Mouse (Mus musculus): ENCODE measurements at regions not wholly inside any gene's neighbourhood (a gene's known extent, or its start where the extent isn't known, plus 50 kb on each side); places are given as distances from the start of the nearest gene placed in this dataset.
A peak's percentile ranks its signal among the peaks of the same experiment; 100 is the strongest.

DNA sequence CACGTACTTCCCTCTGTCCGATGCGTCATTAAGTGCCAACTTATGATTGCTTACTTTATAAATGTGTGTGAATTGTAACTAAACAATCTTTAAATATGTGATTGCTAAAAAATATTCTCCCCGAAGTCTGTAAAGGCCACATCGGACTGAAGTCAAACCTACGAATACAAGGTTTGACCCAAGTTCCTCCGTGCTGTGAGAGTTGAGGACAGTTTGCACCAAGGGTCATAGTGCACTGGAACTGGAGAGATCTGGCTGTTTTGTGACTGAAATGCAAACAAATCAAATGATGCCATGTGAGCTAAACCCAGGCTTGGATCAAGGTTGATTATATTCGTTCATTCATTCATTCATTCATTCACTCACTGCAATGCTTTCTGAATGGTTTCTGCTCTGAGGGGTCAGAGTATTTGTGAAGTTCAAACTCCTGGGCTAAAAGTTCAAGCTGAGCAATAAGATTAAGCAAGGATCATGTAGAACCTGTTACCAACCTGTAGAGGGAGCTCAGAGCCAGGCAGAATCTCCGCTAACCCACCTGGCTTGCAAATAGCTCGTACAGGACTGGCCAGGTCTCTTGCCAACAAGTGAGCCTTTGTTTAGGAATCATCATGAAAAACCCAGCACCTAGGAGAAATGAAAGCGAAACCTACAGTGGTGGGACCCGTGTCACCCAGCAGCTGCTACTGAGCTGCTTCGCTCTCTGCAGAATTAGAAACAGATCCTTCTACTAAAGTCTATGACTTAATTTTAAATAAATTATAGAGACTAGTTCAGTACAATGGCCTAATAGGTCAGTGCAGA is 67.9 kb upstream of the Serbp1 start:
- no peak for TF ChIP-seq POLR2A (IDR thresholded peaks at IDR 0.05; ENCODE audit: low read depth, low read length)
- peak; percentile 65; the same call in 1 of the 2 replicates for TF ChIP-seq CTCF (IDR thresholded peaks at IDR 0.05; ENCODE audit: extremely low read depth, insufficient read depth, insufficient read length, insufficient replicate concordance)
